Mouse (Mus musculus) embryo, embryonic 11.5 days (tissue): Measurements from ENCODE around the gene B3glct.

ENCODE experiments used
- DNase-seq: peaks from one replicate; pipeline ENCODE4 v3.0.0-alpha.2; 2012; ENCODE audit warnings: low read depth, low spot score

Gene B3glct

DNA sequence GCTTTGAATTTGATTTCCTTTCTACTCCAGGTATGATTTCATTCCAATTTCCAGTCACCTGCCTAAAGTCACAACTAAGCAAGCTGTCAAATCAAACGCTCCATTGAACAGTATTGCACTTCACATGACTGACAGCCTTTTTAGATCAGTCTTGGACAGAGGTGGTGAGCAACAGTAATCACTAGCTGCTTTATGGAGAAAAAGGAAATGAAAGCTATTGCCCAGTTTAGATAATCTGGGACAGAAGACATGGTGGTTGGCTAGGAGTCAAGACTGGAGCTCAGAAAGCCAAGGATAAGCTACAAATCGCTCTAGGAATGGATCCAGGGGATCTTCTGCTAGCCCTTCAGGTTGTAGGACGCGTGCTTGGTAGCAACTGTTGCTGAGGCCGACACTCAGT is 14.6 kb upstream of the B3glct start:
- DNase-seq: no peak

GRCm38 (mm10) chr5:149677196-149677595 is 834 bp upstream of the B3glct start:
- no peak for DNase-seq

- DNase-seq: no peak
These were observed 939 bp downstream of the B3glct start for GRCm38 (mm10) chr5:149678990-149679348.

GRCm38 (mm10) chr5:149679362-149679761 is 1.3 kb downstream of the B3glct start:
- peak; percentile 9 for DNase-seq

DNA sequence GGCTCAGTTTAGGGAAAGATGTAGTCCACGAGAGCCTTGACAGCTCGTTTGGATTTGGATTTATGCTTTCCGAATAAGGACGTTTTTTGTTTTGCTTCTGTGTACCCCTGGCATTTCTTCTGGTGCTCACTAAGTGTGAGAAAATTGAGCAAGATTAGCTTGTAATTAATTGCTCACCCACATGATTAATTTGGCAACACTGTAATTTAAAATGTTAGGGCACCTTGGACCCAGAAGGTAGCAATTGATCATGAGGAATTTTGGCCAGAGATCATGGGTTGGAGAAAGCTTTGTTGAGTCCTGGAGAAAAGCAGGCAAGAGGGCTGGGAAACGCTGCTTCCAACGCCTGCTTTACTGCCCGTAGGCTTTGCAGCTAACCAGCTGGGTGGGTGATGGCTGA is 1.9 kb downstream of the B3glct start:
- DNase-seq: no peak

DNA sequence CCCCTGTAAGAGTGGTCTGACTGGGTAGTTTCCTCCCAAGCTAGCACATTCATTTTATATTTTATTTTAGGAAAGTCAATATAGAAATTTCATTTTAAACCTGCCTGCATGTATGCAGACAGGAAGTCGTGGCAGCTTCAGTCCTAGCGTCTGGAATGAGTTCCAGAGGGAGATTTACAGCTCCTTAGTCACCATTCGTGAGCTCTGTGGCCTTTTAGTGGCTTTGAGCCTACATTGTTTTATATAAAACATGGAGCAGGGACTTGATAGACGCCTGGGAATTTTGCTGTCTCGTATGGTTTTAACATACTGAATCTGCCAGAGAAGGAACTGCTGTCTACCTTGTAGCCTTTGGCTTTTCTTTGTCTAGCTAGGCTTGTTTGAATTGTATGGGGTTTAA is 2.9 kb downstream of the B3glct start:
- DNase-seq: no peak

DNA sequence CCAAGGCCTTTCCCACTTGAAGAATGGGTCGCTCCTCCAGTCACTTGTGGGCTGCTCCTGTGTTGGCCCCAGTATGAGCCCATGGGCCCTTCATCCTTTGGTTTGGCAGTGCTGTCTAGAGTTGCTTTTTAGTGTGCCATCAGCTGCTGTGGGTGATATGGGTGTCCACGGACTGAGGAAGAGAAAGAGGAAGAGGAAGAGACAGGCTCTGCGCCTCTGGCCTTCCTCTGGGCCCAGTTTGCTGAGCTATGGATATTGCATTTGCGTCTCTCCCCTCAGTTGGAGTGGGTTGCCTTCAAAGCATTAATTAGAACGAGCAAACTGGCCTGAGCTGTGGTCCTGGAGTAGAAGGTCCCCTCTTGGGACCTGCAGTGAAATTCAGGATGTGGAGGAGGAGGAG is 11.8 kb downstream of the B3glct start:
- DNase-seq: no peak

- DNase-seq: no peak
These were observed 14.5 kb downstream of the B3glct start for GRCm38 (mm10) chr5:149692548-149692947.

DNA sequence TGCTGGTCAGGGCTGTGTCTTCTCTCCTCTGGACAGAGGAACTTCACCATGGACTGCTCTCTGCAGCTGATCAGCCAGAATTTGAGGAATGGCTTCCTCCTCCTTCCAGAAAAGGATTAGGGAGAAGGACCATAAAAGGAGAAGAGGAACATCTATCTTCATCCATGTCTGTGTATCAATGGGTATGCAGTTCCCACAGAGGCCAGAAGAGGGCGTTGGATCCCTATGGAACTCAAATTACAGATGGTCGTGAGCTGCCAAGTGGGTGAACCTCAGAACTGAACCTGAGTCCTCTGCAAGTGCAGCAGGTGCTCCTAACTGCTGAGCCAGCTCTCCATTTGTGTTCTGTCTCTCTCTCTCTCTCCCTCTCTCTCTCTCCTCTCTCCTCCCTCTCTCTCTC is 15.2 kb downstream of the B3glct start:
- no peak for DNase-seq

GRCm38 (mm10) chr5:149693968-149694367 is 15.9 kb downstream of the B3glct start:
- no peak for DNase-seq

DNA sequence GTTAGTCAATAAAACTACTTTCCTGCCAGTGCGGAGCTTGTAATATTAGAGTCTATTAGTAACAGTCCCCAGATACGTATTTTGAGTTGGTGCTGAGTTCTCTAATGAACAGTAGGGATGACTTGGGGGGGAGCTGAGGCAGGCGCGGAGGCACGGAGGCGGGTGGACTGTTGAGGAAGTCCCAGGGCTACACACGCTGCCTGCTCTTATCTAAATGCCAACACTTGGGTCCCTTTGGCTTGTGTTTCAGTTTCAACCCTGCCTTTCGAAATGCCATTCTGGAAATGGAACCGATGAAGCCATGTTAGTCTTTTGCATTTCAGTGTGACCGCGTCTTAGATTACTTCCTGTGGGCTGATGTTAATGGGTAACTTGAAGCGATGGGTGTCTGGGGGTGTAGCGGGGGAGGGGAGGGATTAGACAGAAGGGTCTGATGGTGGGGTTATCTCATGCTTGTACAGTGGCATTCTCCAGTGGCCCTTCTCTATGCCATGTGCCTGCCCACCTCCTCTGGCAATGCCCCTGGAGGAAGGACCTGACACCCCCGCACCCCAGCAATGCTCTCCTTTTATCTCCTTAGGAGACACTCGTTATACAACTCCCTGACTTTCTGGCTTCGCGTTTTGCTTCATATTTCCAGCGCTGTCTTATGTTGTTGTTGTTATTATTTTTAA is 17.2 kb downstream of the B3glct start:
- DNase-seq: no peak

DNA sequence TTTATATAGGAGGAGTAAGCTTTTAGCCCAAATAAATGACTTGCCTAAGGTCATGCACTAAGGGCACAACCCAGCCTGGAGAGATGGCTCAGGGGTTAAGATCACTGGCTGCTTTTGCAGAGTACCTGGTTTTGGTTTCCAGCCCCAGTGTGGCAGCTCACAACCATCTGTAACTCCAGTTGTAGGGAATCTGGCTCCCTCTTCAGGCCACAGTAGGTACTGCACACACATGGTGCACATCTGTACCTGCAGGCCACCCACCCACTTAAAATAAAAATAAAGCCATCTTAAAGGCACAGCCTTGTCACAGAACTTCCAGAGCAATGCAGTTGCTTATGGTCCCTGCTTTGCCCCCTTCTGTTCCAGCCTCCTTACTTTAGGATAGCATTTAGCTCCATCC is 24.7 kb downstream of the B3glct start:
- no peak for DNase-seq

GRCm38 (mm10) chr5:149711545-149711944 is 33.5 kb downstream of the B3glct start:
- DNase-seq: no peak

DNA sequence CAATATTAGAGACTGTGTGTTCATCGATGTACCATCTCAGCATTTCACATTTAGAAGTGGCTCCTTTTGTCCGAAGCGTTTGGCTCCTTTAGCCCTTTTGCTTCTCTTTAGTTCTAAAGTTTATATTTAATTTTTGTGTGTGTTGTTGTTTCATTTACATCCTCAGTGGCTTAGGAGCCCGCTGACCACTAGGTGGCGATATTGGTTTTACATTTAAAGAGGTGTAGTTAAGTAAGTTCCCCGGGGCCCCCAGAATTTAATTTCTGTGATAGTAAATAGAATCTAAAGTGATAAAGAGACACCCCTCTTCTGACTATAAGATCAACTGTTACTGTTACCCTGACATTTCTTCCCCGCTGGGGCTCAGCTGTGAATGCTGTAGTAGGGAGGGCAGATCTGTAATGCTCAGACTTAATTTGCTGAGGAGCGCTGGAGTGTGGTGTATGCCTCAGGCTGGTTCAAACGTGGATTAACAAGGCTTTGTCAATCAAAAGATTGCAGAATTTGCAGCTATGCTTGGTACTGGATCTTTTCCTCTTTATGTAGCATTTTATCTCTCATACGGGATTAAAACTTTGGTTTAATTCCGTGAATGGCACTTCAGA is 35.2 kb downstream of the B3glct start:
- DNase-seq: peak; percentile 58

- no peak for DNase-seq
These were observed 35.8 kb downstream of the B3glct start for GRCm38 (mm10) chr5:149713834-149714233.

DNA sequence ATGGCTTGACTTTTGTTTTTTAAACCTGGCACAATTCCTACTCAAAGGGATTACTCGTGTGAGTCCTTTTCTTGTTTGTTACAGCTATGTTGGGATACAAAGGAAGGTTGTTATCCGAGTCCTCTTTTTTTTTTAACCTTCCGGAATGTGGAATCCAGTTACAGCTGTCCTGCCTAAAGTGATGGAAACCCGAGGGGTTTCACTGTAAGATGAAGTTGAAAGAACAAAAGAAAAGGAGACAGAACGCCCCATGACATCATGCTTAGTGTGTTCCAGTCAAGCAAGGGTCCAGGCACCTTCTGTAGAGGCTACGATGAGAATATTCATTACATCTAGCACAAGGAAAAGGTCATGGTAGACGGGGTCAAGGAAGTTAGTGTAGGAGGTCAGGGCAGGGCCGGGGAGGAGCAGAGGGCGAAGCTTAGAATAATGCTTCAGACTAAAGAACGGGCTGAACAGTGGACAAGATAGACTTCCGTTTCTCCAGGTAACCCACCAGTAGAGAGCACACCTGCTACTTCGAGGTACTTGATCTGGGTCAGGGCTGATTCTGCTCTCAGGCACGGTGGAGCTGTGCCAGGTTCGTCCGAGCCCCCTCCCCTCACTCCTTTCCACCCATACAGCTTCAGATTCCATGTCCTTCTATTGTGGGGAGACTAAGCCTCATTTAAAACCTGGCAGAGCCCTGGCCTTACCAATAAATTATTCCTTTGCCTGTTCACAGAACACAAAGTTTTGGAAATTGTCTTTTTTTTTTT is 37.7 kb downstream of the B3glct start:
- no peak for DNase-seq

GRCm38 (mm10) chr5:149716329-149716690 is 38.3 kb downstream of the B3glct start:
- no peak for DNase-seq

- no peak for DNase-seq
These were observed 53.7 kb downstream of the B3glct start for GRCm38 (mm10) chr5:149731776-149732175.

GRCm38 (mm10) chr5:149737210-149737609 is 59.2 kb downstream of the B3glct start:
- DNase-seq: no peak

- no peak for DNase-seq
These were observed 62.1 kb downstream of the B3glct start for GRCm38 (mm10) chr5:149740145-149740544.

- DNase-seq: no peak
These were observed 62.7 kb downstream of the B3glct start for GRCm38 (mm10) chr5:149740703-149741102.

DNA sequence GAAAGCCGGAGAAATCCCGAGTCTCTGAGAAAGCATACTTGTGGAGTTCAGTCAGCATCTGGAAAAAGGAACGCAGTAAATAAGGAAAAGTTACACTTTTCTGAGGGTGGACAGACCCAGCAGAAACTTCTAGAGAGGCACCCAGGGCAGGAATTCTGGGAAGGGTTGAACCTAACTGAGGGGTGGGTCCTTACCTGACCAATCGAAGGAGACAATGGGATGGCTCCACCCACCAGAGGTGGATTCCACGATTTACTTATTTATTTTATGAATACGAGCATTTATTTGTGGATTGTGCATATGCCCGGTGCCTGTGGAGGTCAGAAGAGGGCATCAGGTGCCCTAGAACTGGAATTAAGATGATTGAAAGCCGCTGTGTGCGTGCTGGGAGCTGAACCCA is 64.3 kb downstream of the B3glct start:
- no peak for DNase-seq

- DNase-seq: no peak
These were observed 67.0 kb downstream of the B3glct start for GRCm38 (mm10) chr5:149745079-149745478.
